Mouse (Mus musculus): ENCODE measurements around the gene Hoxc10.

- TF ChIP-seq CTCF (IDR thresholded peaks at IDR 0.05; ENCODE audit: low read depth) (no peak), EP300 (optimal IDR thresholded peaks at IDR 0.05) (no peak)
These were observed 9.7 kb upstream of the Hoxc10 start for GRCm38 (mm10) chr15:102956906-102957305.

All from stomach, postnatal 0 days (tissue).